Mouse (Mus musculus): ENCODE results near the gene Ccdc121.

DNA sequence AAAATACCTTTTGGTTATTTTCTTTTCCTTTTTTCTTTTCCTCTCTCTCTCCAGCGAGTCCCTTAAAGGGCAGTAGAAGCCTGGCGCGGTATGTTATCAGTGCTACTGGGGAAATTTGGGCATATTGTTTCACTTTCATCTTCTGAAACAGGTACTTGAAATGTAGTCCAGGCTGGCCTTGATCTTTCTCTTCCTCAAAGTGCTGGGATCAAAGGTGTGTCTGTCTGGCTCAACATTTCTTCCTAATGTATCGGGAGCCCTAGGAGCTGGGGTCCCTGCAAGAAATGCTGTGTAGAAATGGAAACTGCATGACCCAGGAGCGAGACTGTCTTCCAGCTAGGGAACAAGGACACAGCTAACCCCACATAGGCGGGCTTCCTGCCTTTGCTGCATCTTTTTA, 49.1 kb upstream of the Ccdc121 start:
- TF ChIP-seq CTCF (IDR thresholded peaks at IDR 0.05; ENCODE audit: low read depth, low read length) (no peak), POLR2A (IDR thresholded peaks at IDR 0.05; ENCODE audit: borderline replicate concordance, low read depth, low read length) (no peak)

Measured in bone marrow macrophage, adult 2 months (primary cell).